ENCODE assay signal across 9 mouse cellular contexts in genomic region chr11:117780199-117780515, GRCm38 (mm10). TPM values are rescaled to one million over a fixed set of nuclear protein-coding genes. Genes with fewer than 3 reads are reported as not detected.
A peak's percentile ranks its signal among the peaks of the same experiment; 100 is the strongest.
DNase-seq lines count a peak whose midpoint lies in the region; ATAC-seq and TF ChIP-seq lines count a peak whose summit lies in the region.
"Had no signal": no experiment of that assay in that cellular context is flagged by ENCODE, and none has a peak within 500 bp of the region (broad histone marks: within the 10 kb centered on the region; RNA-seq: fewer than 3 reads in every experiment).

No protein-coding gene starts in this region.

- no peak; the same call in 1 of the 2 replicates for ATAC-seq in lung, embryonic 14.5 days (ENCODE audit: insufficient read depth)
- ATAC-seq in embryonic facial prominence, embryonic 14.5 days (ENCODE audit: low read depth), result peak; percentile 13; the same call in 1 of the 2 replicates
- no peak for ATAC-seq in neural tube, embryonic 15.5 days (ENCODE audit: low FRiP score)

- peak overlapping the region; percentile 50 for H3K4me3 ChIP-seq in lung, embryonic 14.5 days (ENCODE audit: low read depth, low read length)
- H3K4me3 ChIP-seq in embryonic facial prominence, embryonic 14.5 days (ENCODE audit: low read depth, low read length), result peak overlapping the region; percentile 51
- H3K4me3 ChIP-seq in limb, embryonic 10.5 days, result peak overlapping the region; percentile 66
- H3K4me3 ChIP-seq in neural tube, embryonic 15.5 days (replicated peaks), result peak overlapping the region; percentile 27

- H3K4me2 ChIP-seq in lung, embryonic 14.5 days, result peak overlapping the region; percentile 98
- peak overlapping the region; percentile 96 for H3K4me2 ChIP-seq in embryonic facial prominence, embryonic 14.5 days (ENCODE audit: low read depth, low read length)
- H3K4me2 ChIP-seq in neural tube, embryonic 15.5 days, result peak overlapping the region; percentile 59

- H3K27ac ChIP-seq in lung, embryonic 14.5 days (ENCODE audit: low read depth), result peak overlapping the region; percentile 89
- H3K27ac ChIP-seq in embryonic facial prominence, embryonic 14.5 days (replicated peaks; ENCODE audit: low read depth, low read length), result peak overlapping the region; percentile 79
- peak overlapping the region; percentile 91 for H3K27ac ChIP-seq in limb, embryonic 10.5 days
- peak overlapping the region; percentile 51 for H3K27ac ChIP-seq in neural tube, embryonic 15.5 days (replicated peaks)

- H3K9ac ChIP-seq in lung, embryonic 14.5 days, result peak overlapping the region; percentile 57
- peak overlapping the region; percentile 68 for H3K9ac ChIP-seq in embryonic facial prominence, embryonic 14.5 days (ENCODE audit: low read depth, low read length)
- H3K9ac ChIP-seq in neural tube, embryonic 15.5 days (replicated peaks), result peak overlapping the region; percentile 33; the same call in 1 of the 2 replicates

- WGBS in lung, embryonic 14.5 days, result 2% methylated on average over 17 of the region's 17 CpGs
- 6% methylated on average over 9 of the region's 17 CpGs for WGBS in embryonic facial prominence, embryonic 14.5 days
- 1% methylated on average over 17 of the region's 17 CpGs for WGBS in limb, embryonic 10.5 days
- WGBS in neural tube, embryonic 15.5 days, result 5% methylated on average over 17 of the region's 17 CpGs

- TF ChIP-seq CTCF in lung, embryonic 14.5 days (IDR thresholded peaks at IDR 0.05; ENCODE audit: low read depth), result no peak

- intact Hi-C loops in left cerebral cortex, postnatal 10 days (cut with DNase I), result no loop called here

- H3K9me3 ChIP-seq in lung, embryonic 14.5 days (ENCODE audit: low read depth, low read length), result no peaks in the 10 kb centered on the region
- H3K9me3 ChIP-seq in embryonic facial prominence, embryonic 14.5 days (ENCODE audit: control insufficient read depth, low read length), result no peaks in the 10 kb centered on the region
- no peaks in the 10 kb centered on the region for H3K9me3 ChIP-seq in limb, embryonic 10.5 days (replicated peaks)
- no peaks in the 10 kb centered on the region for H3K9me3 ChIP-seq in neural tube, embryonic 15.5 days (replicated peaks)

- H3K4me1 ChIP-seq in lung, embryonic 14.5 days (ENCODE audit: insufficient read depth), result peaks cover 28% of the 10 kb centered on the region
- H3K4me1 ChIP-seq in embryonic facial prominence, embryonic 14.5 days (ENCODE audit: control insufficient read depth, insufficient read depth, low read length), result peaks cover 33% of the 10 kb centered on the region
- peaks cover 62% of the 10 kb centered on the region for H3K4me1 ChIP-seq in limb, embryonic 10.5 days
- peaks cover 44% of the 10 kb centered on the region for H3K4me1 ChIP-seq in neural tube, embryonic 15.5 days

- no peak for DNase-seq in lung, embryonic 14.5 days
- DNase-seq in lung, adult 18-20 months, result no peak
- no peak for DNase-seq in embryonic facial prominence, embryonic 14.5 days (ENCODE audit: low spot score)
- DNase-seq in limb, embryonic 10.5 days (ENCODE audit: low spot score), result no peak
- no peak for DNase-seq in left cerebral cortex, postnatal 10 days (ENCODE audit: extremely low spot score in 1 of 2, low spot score in 2 of 2)
- DNase-seq in embryo, embryonic 9.5 days (ENCODE audit: extremely low spot score), result no peak
- DNase-seq in thymus, postnatal 25 days, result no peak

- 0 out of 2 replicates have a peak, but pooled peaks cover 6% of the 10 kb centered on the region for H3K36me3 ChIP-seq in lung, embryonic 14.5 days (ENCODE audit: insufficient read depth)
- 0 out of 2 replicates have a peak, but pooled peaks cover 9% of the 10 kb centered on the region for H3K36me3 ChIP-seq in embryonic facial prominence, embryonic 14.5 days (ENCODE audit: control insufficient read depth, insufficient read depth, low read length)
- H3K36me3 ChIP-seq in limb, embryonic 10.5 days, result peaks cover 30% of the 10 kb centered on the region
- no peaks in the 10 kb centered on the region for H3K36me3 ChIP-seq in neural tube, embryonic 15.5 days

- H3K27me3 ChIP-seq in lung, embryonic 14.5 days (ENCODE audit: insufficient read depth, low read length), result no peaks in the 10 kb centered on the region
- peaks cover 4% of the 10 kb centered on the region; the same call in 1 of the 2 replicates for H3K27me3 ChIP-seq in embryonic facial prominence, embryonic 14.5 days (replicated peaks; ENCODE audit: control insufficient read depth, insufficient read depth, low read length)
- H3K27me3 ChIP-seq in limb, embryonic 10.5 days (ENCODE audit: low read depth, poor library complexity, severe bottlenecking), result peaks cover 41% of the 10 kb centered on the region
- H3K27me3 ChIP-seq in neural tube, embryonic 15.5 days (replicated peaks), result peaks cover 33% of the 10 kb centered on the region

RNA-seq across cellular contexts. Expression of gene Tmc8, which starts 1.7 kb away (rescaled TPM):
- 1.6 and 2.9 TPM in 2 replicates for polyA plus RNA-seq in lung, embryonic 14.5 days (2014; fragmentation: Nextera tagmentation; extraction: Ambion mirVana)
- polyA plus RNA-seq in embryonic facial prominence, embryonic 14.5 days (2014; fragmentation: Nextera tagmentation; extraction: Ambion mirVana), result 1.1 and 1.3 TPM in 2 replicates
- polyA plus RNA-seq in limb, embryonic 10.5 days (2016; fragmentation: Nextera tagmentation; extraction: Ambion mirVana), result 1.4 and 1.5 TPM in 2 replicates
- polyA plus RNA-seq in neural tube, embryonic 15.5 days (2015; fragmentation: Nextera tagmentation; extraction: Ambion mirVana), result 0.99 and 4.6 TPM in 2 replicates
- total RNA-seq in left cerebral cortex, postnatal 10 days (2021), result 1 to 10 TPM in 1 of 2 experiments, under 1 TPM in 1; 0.79 to 1.5 TPM

RNA-seq across cellular contexts. Expression of gene Tmc6, which starts 1.8 kb away (rescaled TPM):
- 18.2 and 18.6 TPM in 2 replicates for polyA plus RNA-seq in lung, embryonic 14.5 days (2014; fragmentation: Nextera tagmentation; extraction: Ambion mirVana)
- 16.5 and 17.6 TPM in 2 replicates for polyA plus RNA-seq in embryonic facial prominence, embryonic 14.5 days (2014; fragmentation: Nextera tagmentation; extraction: Ambion mirVana)
- polyA plus RNA-seq in limb, embryonic 10.5 days (2016; fragmentation: Nextera tagmentation; extraction: Ambion mirVana), result 25.1 and 28.2 TPM in 2 replicates
- polyA plus RNA-seq in neural tube, embryonic 15.5 days (2015; fragmentation: Nextera tagmentation; extraction: Ambion mirVana), result 7.5 and 12.0 TPM in 2 replicates
- 1 to 10 TPM; 4.7 to 4.8 TPM for total RNA-seq in left cerebral cortex, postnatal 10 days (2021)

RNA-seq across cellular contexts. Expression of gene 6030468B19Rik, which starts 17.3 kb away (rescaled TPM):
- polyA plus RNA-seq in lung, embryonic 14.5 days (2014; fragmentation: Nextera tagmentation; extraction: Ambion mirVana), result 0.22 and 0.23 TPM in 2 replicates
- polyA plus RNA-seq in embryonic facial prominence, embryonic 14.5 days (2014; fragmentation: Nextera tagmentation; extraction: Ambion mirVana), result not detected in 2 replicates
- 1.6 and 2.3 TPM in 2 replicates for polyA plus RNA-seq in limb, embryonic 10.5 days (2016; fragmentation: Nextera tagmentation; extraction: Ambion mirVana)
- 0.23 TPM in 1 of 2 replicates, not detected in the other for polyA plus RNA-seq in neural tube, embryonic 15.5 days (2015; fragmentation: Nextera tagmentation; extraction: Ambion mirVana)
- total RNA-seq in left cerebral cortex, postnatal 10 days (2021), result not detected
- total RNA-seq: adrenal gland, adult 2 months had no signal
- polyA plus RNA-seq: adrenal gland, adult 2 months had no signal

RNA-seq across cellular contexts. Expression of gene Gm20708, which starts 29.3 kb away (rescaled TPM):
- polyA plus RNA-seq in lung, embryonic 14.5 days (2014; fragmentation: Nextera tagmentation; extraction: Ambion mirVana), result 0.23 and 0.30 TPM in 2 replicates
- polyA plus RNA-seq in embryonic facial prominence, embryonic 14.5 days (2014; fragmentation: Nextera tagmentation; extraction: Ambion mirVana), result 0.25 and 0.86 TPM in 2 replicates
- 0.23 and 0.58 TPM in 2 replicates for polyA plus RNA-seq in limb, embryonic 10.5 days (2016; fragmentation: Nextera tagmentation; extraction: Ambion mirVana)
- 0.95 and 1.7 TPM in 2 replicates for polyA plus RNA-seq in neural tube, embryonic 15.5 days (2015; fragmentation: Nextera tagmentation; extraction: Ambion mirVana)
- 1 to 10 TPM; 3.1 to 4.3 TPM for total RNA-seq in left cerebral cortex, postnatal 10 days (2021)

RNA-seq across cellular contexts. Expression of gene Syngr2, which starts 29.3 kb away (rescaled TPM):
- 65.9 and 71.6 TPM in 2 replicates for polyA plus RNA-seq in lung, embryonic 14.5 days (2014; fragmentation: Nextera tagmentation; extraction: Ambion mirVana)
- polyA plus RNA-seq in embryonic facial prominence, embryonic 14.5 days (2014; fragmentation: Nextera tagmentation; extraction: Ambion mirVana), result 74.0 and 78.6 TPM in 2 replicates
- 24.4 and 31.3 TPM in 2 replicates for polyA plus RNA-seq in limb, embryonic 10.5 days (2016; fragmentation: Nextera tagmentation; extraction: Ambion mirVana)
- 13.7 and 52.4 TPM in 2 replicates for polyA plus RNA-seq in neural tube, embryonic 15.5 days (2015; fragmentation: Nextera tagmentation; extraction: Ambion mirVana)
- total RNA-seq in left cerebral cortex, postnatal 10 days (2021), result 10 to 100 TPM in 1 of 2 experiments, 1 to 10 TPM in 1; 7.5 to 10.9 TPM
